Mouse (Mus musculus): ENCODE results near the gene Ppp1r10. TPM values are rescaled to one million over a fixed set of nuclear protein-coding genes. Genes with fewer than 3 reads are reported as not detected.

Ppp1r10 gene
- total and polyA plus RNA-seq, 2 experiments from 2014 or later: 20.3 to 37.5 TPM

DNA sequence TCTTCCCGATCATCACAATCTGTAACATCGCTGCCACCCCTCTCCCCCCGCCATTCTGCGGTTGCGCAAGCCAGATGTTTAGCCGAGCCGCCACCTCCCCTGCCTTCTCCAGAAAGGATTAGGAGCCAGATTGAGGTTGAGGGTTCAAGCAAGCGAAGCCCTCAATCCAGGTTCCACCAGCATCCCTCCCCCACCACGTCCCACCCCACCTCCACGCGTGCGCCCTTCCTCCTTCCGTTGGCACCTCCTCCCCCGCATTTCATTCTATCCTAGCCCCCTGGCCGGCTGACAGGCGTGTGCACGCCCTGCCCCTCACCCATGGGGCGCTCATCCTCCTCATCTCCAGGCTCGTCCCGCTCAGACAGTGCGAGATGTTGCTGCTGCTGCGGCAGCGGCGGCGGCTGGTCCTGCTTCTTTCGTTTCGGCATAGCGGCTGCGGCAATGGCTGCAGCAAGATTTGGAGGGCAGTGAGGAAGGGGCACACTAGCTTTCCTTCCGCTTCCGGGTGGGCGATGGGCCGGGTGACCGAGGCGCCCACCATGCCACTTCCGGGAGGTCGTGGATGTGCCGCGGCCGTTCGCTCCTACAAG is 62.7 kb downstream of the Ppp1r10 start:
- Histone ChIP-seq H3K27me3 (ENCODE audit: insufficient read depth, low read length) (no peaks in the 10 kb centered on the region), H3K9ac (replicated peaks; ENCODE audit: low read length) (peak overlapping the region; percentile 73), H3K36me3 (ENCODE audit: insufficient read depth, low read length) (peaks cover 25% of the 10 kb centered on the region), H3K27ac (peak overlapping the region; percentile 97), H3K9me3 (ENCODE audit: low read length) (no peaks in the 10 kb centered on the region), H3K4me2 (ENCODE audit: low read depth, low read length) (peak overlapping the region; percentile 69), H3K4me3 (ENCODE audit: low read length) (peak overlapping the region; percentile 77), H3K4me1 (ENCODE audit: insufficient read depth, low read length) (peaks cover 12% of the 10 kb centered on the region; the same call in 1 of the 2 replicates)
- peak; percentile 21 for TF ChIP-seq CTCF (IDR thresholded peaks at IDR 0.05; ENCODE audit: low read depth)
- DNase-seq (ENCODE audit: low spot score) (peak; percentile 92), ATAC-seq (peak; percentile 90)
- WGBS: under 1% methylated on average over 40 of the region's 41 CpGs

DNA sequence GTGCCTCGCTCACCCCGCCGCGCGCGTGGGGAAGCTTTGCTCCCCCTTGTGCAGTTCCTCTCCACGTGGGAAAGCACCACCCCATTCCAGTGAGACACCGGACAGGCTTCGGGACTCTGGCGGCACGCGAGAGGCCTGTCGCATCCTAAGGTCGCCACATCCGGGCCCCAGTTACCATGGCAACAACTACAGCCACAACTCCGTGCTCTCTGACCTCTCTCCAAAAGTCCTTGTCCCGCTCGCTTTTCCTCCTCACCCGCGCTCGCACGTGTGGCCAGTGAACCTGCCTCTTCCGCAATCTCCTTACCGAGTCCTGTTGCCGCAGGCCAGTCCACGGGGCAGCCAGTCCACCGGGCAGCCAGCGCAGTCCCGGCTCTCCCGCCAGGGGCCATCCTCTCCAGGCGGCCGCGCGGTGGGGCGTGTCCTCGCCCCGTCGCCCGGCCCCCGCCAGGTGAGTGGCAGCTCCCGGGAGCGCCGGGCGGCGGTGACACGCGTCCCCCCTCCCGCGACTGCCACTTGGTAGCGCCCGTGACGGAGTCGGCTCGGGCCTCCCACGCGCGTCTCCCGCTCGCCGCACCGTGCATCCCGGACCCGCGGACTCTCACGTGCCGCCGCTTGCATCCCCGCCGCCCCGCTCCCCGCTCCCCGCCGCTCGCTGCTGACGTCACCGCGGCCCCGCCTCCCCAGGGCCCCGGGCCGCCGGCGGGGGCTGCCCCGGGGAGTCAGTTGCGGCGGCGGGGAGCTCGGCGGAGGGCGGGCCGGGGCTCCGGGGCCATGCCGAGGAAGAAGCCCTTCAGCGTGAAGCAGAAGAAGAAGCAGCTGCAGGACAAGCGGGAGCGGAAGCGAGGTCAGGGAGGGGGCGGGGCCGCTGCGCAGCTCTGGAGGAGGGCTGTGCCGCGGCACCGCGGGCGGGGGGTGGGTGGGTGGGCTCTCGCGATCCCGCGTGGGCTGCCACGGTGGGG is 63.4 kb downstream of the Ppp1r10 start, which contains the start of the genes Gnl1 and Prr3:
Gene Gnl1 (plus strand): TSS at position 451 of the 962 bp plus-strand sequence.
Gene Prr3 (minus strand): TSS at position 836 of the 962 bp plus-strand sequence.
- 1% methylated on average over 83 of the region's 109 CpGs for WGBS

DNA sequence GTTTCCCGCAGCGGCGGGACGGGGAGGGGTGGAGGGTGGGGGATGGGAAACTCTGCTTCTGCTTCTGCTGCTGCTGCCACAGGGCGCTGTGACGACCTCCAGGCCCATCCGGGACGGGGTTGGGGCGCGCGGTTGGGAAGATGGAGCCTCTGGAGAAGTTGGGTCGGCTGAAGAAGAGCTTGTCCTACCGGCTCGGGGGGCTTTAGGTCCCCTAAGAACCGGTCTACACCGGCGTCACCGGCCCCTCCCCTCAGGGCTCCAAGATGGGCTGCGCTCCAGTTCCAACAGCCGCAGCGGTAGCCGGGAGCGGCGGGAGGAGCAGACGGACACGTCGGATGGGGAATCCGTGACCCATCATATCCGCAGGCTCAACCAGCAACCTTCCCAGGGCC is 64.1 kb downstream of the Ppp1r10 start:
- ATAC-seq (peak; percentile 44), DNase-seq (ENCODE audit: low spot score) (no peak)
- peaks cover 26% of the 10 kb centered on the region for H3K36me3 ChIP-seq (ENCODE audit: insufficient read depth, low read length)
- TF ChIP-seq CTCF (IDR thresholded peaks at IDR 0.05; ENCODE audit: low read depth): no peak
- H3K27me3 ChIP-seq (ENCODE audit: insufficient read depth, low read length): no peaks in the 10 kb centered on the region
- peak overlapping the region; percentile 69 for H3K4me2 ChIP-seq (ENCODE audit: low read depth, low read length)
- H3K4me3 ChIP-seq (ENCODE audit: low read length): peak overlapping the region; percentile 77
- H3K27ac ChIP-seq: peak overlapping the region; percentile 97
- peak overlapping the region; percentile 73 for H3K9ac ChIP-seq (replicated peaks; ENCODE audit: low read length)
- H3K9me3 ChIP-seq (ENCODE audit: low read length): no peaks in the 10 kb centered on the region
- H3K4me1 ChIP-seq (ENCODE audit: insufficient read depth, low read length): peaks cover 12% of the 10 kb centered on the region; the same call in 1 of the 2 replicates
- under 1% methylated on average over 29 of the region's 29 CpGs for WGBS

More for the DNA sequence above, 63.4 kb downstream of the Ppp1r10 start, which contains the start of the genes Gnl1 and Prr3:
- Histone ChIP-seq H3K9ac (replicated peaks; ENCODE audit: low read length) (peak within 1 kb of the TSS; percentile 73), H3K4me1 (ENCODE audit: insufficient read depth, low read length) (peaks cover 12% of the 10 kb centered on the region; the same call in 1 of the 2 replicates), H3K4me2 (ENCODE audit: low read depth, low read length) (peak within 1 kb of the TSS; percentile 69), H3K4me3 (ENCODE audit: low read length) (peak within 1 kb of the TSS; percentile 77), H3K27me3 (ENCODE audit: insufficient read depth, low read length) (no peaks in the 10 kb centered on the region), H3K27ac (peak within 1 kb of the TSS; percentile 97), H3K36me3 (ENCODE audit: insufficient read depth, low read length) (peaks cover 26% of the 10 kb centered on the region), H3K9me3 (ENCODE audit: low read length) (no peaks in the 10 kb centered on the region)
- DNase-seq (ENCODE audit: low spot score): peak; percentile 94
- TF ChIP-seq CTCF (IDR thresholded peaks at IDR 0.05; ENCODE audit: low read depth): no peak
- peak; percentile 88 for ATAC-seq

DNA sequence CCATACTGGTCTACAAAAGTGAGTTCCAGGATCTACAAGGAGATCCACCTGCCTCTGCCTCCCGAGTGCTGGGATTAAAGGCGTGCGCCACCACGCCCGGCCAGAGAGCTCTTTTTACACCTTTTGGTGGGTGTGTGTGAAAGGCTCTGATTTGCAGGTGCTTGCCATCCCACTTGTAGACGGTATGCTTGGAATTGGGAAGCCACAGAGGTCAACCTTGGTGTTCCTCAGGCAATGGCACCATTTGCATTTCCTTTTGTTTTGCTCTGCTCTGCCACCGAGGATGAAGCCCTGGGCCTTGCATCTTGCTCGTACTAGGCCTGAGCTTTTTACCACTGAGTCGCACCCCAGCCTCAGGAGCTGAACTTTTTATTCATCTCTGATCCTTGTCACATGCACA is 65.5 kb downstream of the Ppp1r10 start:
- DNase-seq (ENCODE audit: low spot score): no peak
- H3K27me3 ChIP-seq (ENCODE audit: insufficient read depth, low read length): no peaks in the 10 kb centered on the region
- peak overlapping the region; percentile 69; the same call in 1 of the 2 replicates for H3K4me2 ChIP-seq (ENCODE audit: low read depth, low read length)
- H3K9me3 ChIP-seq (ENCODE audit: low read length): no peaks in the 10 kb centered on the region
- 92% methylated on average over 9 of the region's 9 CpGs for WGBS
- no peak overlapping the region for H3K27ac ChIP-seq
- TF ChIP-seq CTCF (IDR thresholded peaks at IDR 0.05; ENCODE audit: low read depth): no peak
- ATAC-seq: no peak
- peaks cover 35% of the 10 kb centered on the region for H3K36me3 ChIP-seq (ENCODE audit: insufficient read depth, low read length)
- no peak overlapping the region for H3K9ac ChIP-seq (replicated peaks; ENCODE audit: low read length)
- peaks cover 12% of the 10 kb centered on the region; the same call in 1 of the 2 replicates for H3K4me1 ChIP-seq (ENCODE audit: insufficient read depth, low read length)
- H3K4me3 ChIP-seq (ENCODE audit: low read length): no peak overlapping the region

MicroRNAs encoded within 50 kb of the gene (microRNA counts, 519-probe panel; counts per million panel counts)
- microRNA mmu-miR-1894-3p (948 counts per million, percentile 11 among the panel's probes with 10 or more counts), microRNA mmu-miR-1894-5p (not detected), microRNA mmu-miR-877 (not detected)

Small RNA genes lying within 50 kb of the gene (microRNA-seq; reads per million reads assigned to microRNA genes)
- gene Gm28033 (0 to 0.18 reads per million in 2 experiments), gene Mir1894 (0 to 0.36 reads per million in 2 experiments), gene Mir877 (106 to 119 reads per million in 2 experiments)

Other genes with a start within 250 kb of the Ppp1r10 start
- gene Vars2, start 248.8 kb upstream of the Ppp1r10 start, total RNA-seq (2014; rRNA removed): 37.3 and 46.8 TPM in 2 replicates
- gene Vars2, start 248.8 kb upstream of the Ppp1r10 start, polyA plus RNA-seq (2015; fragmentation: Nextera tagmentation; extraction: Ambion mirVana): 12.6 and 14.8 TPM in 2 replicates
- 26.1 and 27.2 TPM in 2 replicates for gene Gtf2h4, start 242.7 kb upstream of the Ppp1r10 start, total RNA-seq (2014; rRNA removed)
- 18.6 and 21.3 TPM in 2 replicates for gene Gtf2h4, start 242.7 kb upstream of the Ppp1r10 start, polyA plus RNA-seq (2015; fragmentation: Nextera tagmentation; extraction: Ambion mirVana)
- 108 and 139 TPM in 2 replicates for gene Ddr1, start 211.8 kb upstream of the Ppp1r10 start, total RNA-seq (2014; rRNA removed)
- gene Ddr1, start 211.8 kb upstream of the Ppp1r10 start, polyA plus RNA-seq (2015; fragmentation: Nextera tagmentation; extraction: Ambion mirVana): 63.3 and 66.3 TPM in 2 replicates
- gene Ier3, start 94.8 kb upstream of the Ppp1r10 start, total RNA-seq (2014; rRNA removed): 13.7 and 19.4 TPM in 2 replicates
- gene Ier3, start 94.8 kb upstream of the Ppp1r10 start, polyA plus RNA-seq (2015; fragmentation: Nextera tagmentation; extraction: Ambion mirVana): 18.3 and 19.4 TPM in 2 replicates
- 94.1 and 142 TPM in 2 replicates for gene Flot1, start 93.2 kb upstream of the Ppp1r10 start, total RNA-seq (2014; rRNA removed)
- 162 TPM in 2 replicates for gene Flot1, start 93.2 kb upstream of the Ppp1r10 start, polyA plus RNA-seq (2015; fragmentation: Nextera tagmentation; extraction: Ambion mirVana)
- gene Tubb5, start 78.1 kb upstream of the Ppp1r10 start, total RNA-seq (2014; rRNA removed): 3,311 and 3,326 TPM in 2 replicates
- 1,502 and 1,606 TPM in 2 replicates for gene Tubb5, start 78.1 kb upstream of the Ppp1r10 start, polyA plus RNA-seq (2015; fragmentation: Nextera tagmentation; extraction: Ambion mirVana)
- 14.7 and 26.7 TPM in 2 replicates for gene Mdc1, start 74.9 kb upstream of the Ppp1r10 start, total RNA-seq (2014; rRNA removed)
- gene Mdc1, start 74.9 kb upstream of the Ppp1r10 start, polyA plus RNA-seq (2015; fragmentation: Nextera tagmentation; extraction: Ambion mirVana): 3.9 and 4.1 TPM in 2 replicates
- 14.7 and 27.2 TPM in 2 replicates for gene Nrm, start 55.1 kb upstream of the Ppp1r10 start, total RNA-seq (2014; rRNA removed)
- gene Nrm, start 55.1 kb upstream of the Ppp1r10 start, polyA plus RNA-seq (2015; fragmentation: Nextera tagmentation; extraction: Ambion mirVana): 24.6 and 25.7 TPM in 2 replicates
- gene Ppp1r18, start 50.8 kb upstream of the Ppp1r10 start, total RNA-seq (2014; rRNA removed): 32.0 and 34.3 TPM in 2 replicates
- gene Ppp1r18, start 50.8 kb upstream of the Ppp1r10 start, polyA plus RNA-seq (2015; fragmentation: Nextera tagmentation; extraction: Ambion mirVana): 18.4 and 19.3 TPM in 2 replicates
- 31.3 and 33.2 TPM in 2 replicates for gene Dhx16, start 36.6 kb upstream of the Ppp1r10 start, total RNA-seq (2014; rRNA removed)
- gene Dhx16, start 36.6 kb upstream of the Ppp1r10 start, polyA plus RNA-seq (2015; fragmentation: Nextera tagmentation; extraction: Ambion mirVana): 22.9 and 23.1 TPM in 2 replicates
- gene 2310061I04Rik, start 19.0 kb upstream of the Ppp1r10 start, total RNA-seq (2014; rRNA removed): 39.8 and 49.2 TPM in 2 replicates
- gene 2310061I04Rik, start 19.0 kb upstream of the Ppp1r10 start, polyA plus RNA-seq (2015; fragmentation: Nextera tagmentation; extraction: Ambion mirVana): 69.0 and 74.3 TPM in 2 replicates
- 163 and 169 TPM in 2 replicates for gene Atat1, start 6.4 kb upstream of the Ppp1r10 start, total RNA-seq (2014; rRNA removed)
- 222 and 225 TPM in 2 replicates for gene Atat1, start 6.4 kb upstream of the Ppp1r10 start, polyA plus RNA-seq (2015; fragmentation: Nextera tagmentation; extraction: Ambion mirVana)
- 42.9 and 45.9 TPM in 2 replicates for gene Mrps18b, start within 50 bp of the Ppp1r10 start, total RNA-seq (2014; rRNA removed)
- gene Mrps18b, start within 50 bp of the Ppp1r10 start, polyA plus RNA-seq (2015; fragmentation: Nextera tagmentation; extraction: Ambion mirVana): 66.6 and 72.2 TPM in 2 replicates
- gene Abcf1, start 53.3 kb downstream of the Ppp1r10 start, total RNA-seq (2014; rRNA removed): 47.7 and 57.3 TPM in 2 replicates
- gene Abcf1, start 53.3 kb downstream of the Ppp1r10 start, polyA plus RNA-seq (2015; fragmentation: Nextera tagmentation; extraction: Ambion mirVana): 94.5 and 99.4 TPM in 2 replicates
- 101 and 106 TPM in 2 replicates for gene Gnl1, start 63.4 kb downstream of the Ppp1r10 start, total RNA-seq (2014; rRNA removed)
- gene Gnl1, start 63.4 kb downstream of the Ppp1r10 start, polyA plus RNA-seq (2015; fragmentation: Nextera tagmentation; extraction: Ambion mirVana): 75.8 and 76.2 TPM in 2 replicates
- 39.9 and 46.7 TPM in 2 replicates for gene Prr3, start 63.8 kb downstream of the Ppp1r10 start, total RNA-seq (2014; rRNA removed)
- gene Prr3, start 63.8 kb downstream of the Ppp1r10 start, polyA plus RNA-seq (2015; fragmentation: Nextera tagmentation; extraction: Ambion mirVana): 72.7 and 81.9 TPM in 2 replicates
- gene H2-T24, start 104.1 kb downstream of the Ppp1r10 start, total RNA-seq (2014; rRNA removed): 0.10 and 0.11 TPM in 2 replicates
- gene H2-T24, start 104.1 kb downstream of the Ppp1r10 start, polyA plus RNA-seq (2015; fragmentation: Nextera tagmentation; extraction: Ambion mirVana): 7.1 and 7.7 TPM in 2 replicates
- 6.6 and 7.3 TPM in 2 replicates for gene H2-T23, start 116.4 kb downstream of the Ppp1r10 start, total RNA-seq (2014; rRNA removed)
- 8.8 and 9.4 TPM in 2 replicates for gene H2-T23, start 116.4 kb downstream of the Ppp1r10 start, polyA plus RNA-seq (2015; fragmentation: Nextera tagmentation; extraction: Ambion mirVana)
- gene H2-T22, start 126.3 kb downstream of the Ppp1r10 start, total RNA-seq (2014; rRNA removed): 10.0 and 15.4 TPM in 2 replicates
- 9.1 and 11.8 TPM in 2 replicates for gene H2-T22, start 126.3 kb downstream of the Ppp1r10 start, polyA plus RNA-seq (2015; fragmentation: Nextera tagmentation; extraction: Ambion mirVana)
- gene Gm6034, start 126.5 kb downstream of the Ppp1r10 start, total RNA-seq (2014; rRNA removed): not detected in 2 replicates
- gene Gm6034, start 126.5 kb downstream of the Ppp1r10 start, polyA plus RNA-seq (2015; fragmentation: Nextera tagmentation; extraction: Ambion mirVana): not detected in 2 replicates
- not detected in 2 replicates for gene Gm11127, start 141.9 kb downstream of the Ppp1r10 start, total RNA-seq (2014; rRNA removed)
- gene Gm11127, start 141.9 kb downstream of the Ppp1r10 start, polyA plus RNA-seq (2015; fragmentation: Nextera tagmentation; extraction: Ambion mirVana): not detected in 2 replicates
- not detected in 2 replicates for gene Gm19684, start 205.2 kb downstream of the Ppp1r10 start, total RNA-seq (2014; rRNA removed)
- gene Gm19684, start 205.2 kb downstream of the Ppp1r10 start, polyA plus RNA-seq (2015; fragmentation: Nextera tagmentation; extraction: Ambion mirVana): not detected in 2 replicates
- gene Gm7030, start 213.0 kb downstream of the Ppp1r10 start, total RNA-seq (2014; rRNA removed): not detected in 2 replicates
- not detected in 2 replicates for gene Gm7030, start 213.0 kb downstream of the Ppp1r10 start, polyA plus RNA-seq (2015; fragmentation: Nextera tagmentation; extraction: Ambion mirVana)

Measured in hindbrain, postnatal 0 days (tissue).